Mouse (Mus musculus) macrophage (primary cell): ENCODE measurements around the gene Mei4. TPM values are rescaled to one million over a fixed set of nuclear protein-coding genes. Genes with fewer than 3 reads are reported as not detected.

Experiments used
- H3K27ac ChIP-seq: fragments of 350-480 bp; formaldehyde crosslinking; 2 replicates; pipeline ENCODE4 v1.9.0; 2021
- H3K36me3 ChIP-seq: fragments of 350-480 bp; formaldehyde crosslinking; 2 replicates; pipeline ENCODE4 v1.9.0; 2021; ENCODE audit errors: inconsistent target
- H3K4me3 ChIP-seq: fragments of 350-480 bp; formaldehyde crosslinking; 2 replicates; pipeline ENCODE4 v1.9.0; 2021; ENCODE audit errors: inconsistent target
- H3K79me2 ChIP-seq: fragments of 350-480 bp; formaldehyde crosslinking; 2 replicates; pipeline ENCODE4 v1.9.0; 2021; ENCODE audit errors: inconsistent target
- whole genome bisulfite sequencing: methylation state at CpG from one replicate; pipeline ENCODE4 v1.1.7; 2026; ENCODE audit warnings: inconsistent platforms; ENCODE audit not compliant: missing documents; 5-methylcytosine and 5-hydroxymethylcytosine counted together
- polyA plus RNA-seq: library from polyadenylated mRNA; stranded (reverse); fragments of 250-400 nt; gene quantifications from 3 replicates; pipeline ENCODE4 v1.2.4, GENCODE M21; 2018; ENCODE audit warnings: inconsistent platforms
- total RNA-seq, 78 experiments: library from RNA; depleted of rRNA; stranded (reverse); fragments of 250-400 nt; gene quantifications; 1 replicate in 9 of 78; 2 replicates in 24 of 78; 3 replicates in 43 of 78; 4 replicates in 2 of 78; pipeline ENCODE4 v1.2.4; 2018; ENCODE audit warnings: inconsistent platforms in 56 of 78

Gene Mei4
- not detected for total RNA-seq (2018; cell fraction: chromatin; rRNA removed)
- not detected for total RNA-seq (2018; cell fraction: cytosol; rRNA removed)
- not detected for total RNA-seq (2018; cell fraction: nucleus; rRNA removed)
- polyA plus RNA-seq: not detected in 3 replicates

- 2% methylated on average over 31 of the region's 32 CpGs for WGBS
- Histone ChIP-seq H3K27ac (no peak within 1 kb of the TSS), H3K79me2 (no peaks in the 10 kb centered on the region), H3K4me3 (no peak within 1 kb of the TSS), H3K36me3 (no peaks in the 10 kb centered on the region)
Measured at GRCm38 (mm10) chr9:81863181-81863887, at the start of gene Mei4. Gene Mei4, plus strand, starts transcription at chr9:81863670.

GRCm38 (mm10) chr9:81819715-81820373 lies 43.6 kb upstream of the Mei4 start:
- H3K79me2 ChIP-seq: no peaks in the 10 kb centered on the region
- no peak overlapping the region for H3K27ac ChIP-seq
- H3K36me3 ChIP-seq: no peaks in the 10 kb centered on the region
- H3K4me3 ChIP-seq: no peak overlapping the region
- WGBS: 100% methylated on average over 1 of the region's 1 CpGs

GRCm38 (mm10) chr9:81827560-81827959 lies 35.9 kb upstream of the Mei4 start:
- 85% methylated on average over 2 of the region's 2 CpGs for WGBS

GRCm38 (mm10) chr9:81834056-81834455 lies 29.4 kb upstream of the Mei4 start:
- Histone ChIP-seq H3K4me3 (no peak overlapping the region), H3K27ac (no peak overlapping the region), H3K79me2 (no peaks in the 10 kb centered on the region), H3K36me3 (no peaks in the 10 kb centered on the region)

More at GRCm38 (mm10) chr9:81827560-81827959, 35.9 kb upstream of the Mei4 start:
- Histone ChIP-seq H3K36me3 (no peaks in the 10 kb centered on the region), H3K27ac (no peak overlapping the region), H3K79me2 (no peaks in the 10 kb centered on the region), H3K4me3 (no peak overlapping the region)

GRCm38 (mm10) chr9:81858861-81859260 lies 4.6 kb upstream of the Mei4 start:
- Histone ChIP-seq H3K27ac (no peak overlapping the region), H3K36me3 (no peaks in the 10 kb centered on the region), H3K4me3 (no peak overlapping the region), H3K79me2 (no peaks in the 10 kb centered on the region)
- whole genome bisulfite sequencing: 87% methylated on average over 1 of the region's 1 CpGs

GRCm38 (mm10) chr9:81863888-81864234 lies 391 bp downstream of the Mei4 start:
- 1% methylated on average over 13 of the region's 13 CpGs for WGBS
- no peak overlapping the region for H3K4me3 ChIP-seq
- no peak overlapping the region for H3K27ac ChIP-seq

GRCm38 (mm10) chr9:81866032-81866431 lies 2.6 kb downstream of the Mei4 start:
- H3K36me3 ChIP-seq: no peaks in the 10 kb centered on the region
- H3K79me2 ChIP-seq: no peaks in the 10 kb centered on the region
- 20% methylated on average over 2 of the region's 2 CpGs for WGBS
- H3K4me3 ChIP-seq: no peak overlapping the region
- no peak overlapping the region for H3K27ac ChIP-seq

More at GRCm38 (mm10) chr9:81863888-81864234, 391 bp downstream of the Mei4 start:
- Histone ChIP-seq H3K36me3 (no peaks in the 10 kb centered on the region), H3K79me2 (no peaks in the 10 kb centered on the region)

- WGBS: 100% methylated on average over 1 of the region's 1 CpGs
- Histone ChIP-seq H3K36me3 (no peaks in the 10 kb centered on the region), H3K79me2 (no peaks in the 10 kb centered on the region), H3K27ac (no peak overlapping the region), H3K4me3 (no peak overlapping the region)
Measured at GRCm38 (mm10) chr9:81921456-81921855, 58.0 kb downstream of the Mei4 start.

GRCm38 (mm10) chr9:81924744-81925143 lies 61.3 kb downstream of the Mei4 start:
- Histone ChIP-seq H3K27ac (no peak overlapping the region), H3K79me2 (no peaks in the 10 kb centered on the region)

GRCm38 (mm10) chr9:81940533-81940932 lies 77.1 kb downstream of the Mei4 start:
- H3K4me3 ChIP-seq: no peak overlapping the region
- no peak overlapping the region for H3K27ac ChIP-seq
- no peaks in the 10 kb centered on the region for H3K36me3 ChIP-seq
- no peaks in the 10 kb centered on the region for H3K79me2 ChIP-seq
- WGBS: 96% methylated on average over 4 of the region's 4 CpGs

More at GRCm38 (mm10) chr9:81924744-81925143, 61.3 kb downstream of the Mei4 start:
- H3K36me3 ChIP-seq: no peaks in the 10 kb centered on the region
- H3K4me3 ChIP-seq: no peak overlapping the region

- no peaks in the 10 kb centered on the region for H3K79me2 ChIP-seq
- no peaks in the 10 kb centered on the region for H3K36me3 ChIP-seq
- H3K4me3 ChIP-seq: no peak overlapping the region
- H3K27ac ChIP-seq: no peak overlapping the region
- WGBS: 52% methylated on average over 6 of the region's 6 CpGs
Measured at GRCm38 (mm10) chr9:81945624-81946023, 82.2 kb downstream of the Mei4 start.

GRCm38 (mm10) chr9:81956858-81957257 lies 93.4 kb downstream of the Mei4 start:
- H3K36me3 ChIP-seq: no peaks in the 10 kb centered on the region
- no peaks in the 10 kb centered on the region for H3K79me2 ChIP-seq
- no peak overlapping the region for H3K4me3 ChIP-seq
- H3K27ac ChIP-seq: no peak overlapping the region
- 88% methylated on average over 3 of the region's 3 CpGs for WGBS

- Histone ChIP-seq H3K4me3 (no peak overlapping the region), H3K27ac (no peak overlapping the region), H3K36me3 (no peaks in the 10 kb centered on the region), H3K79me2 (no peaks in the 10 kb centered on the region)
- 88% methylated on average over 2 of the region's 2 CpGs for WGBS
Measured at GRCm38 (mm10) chr9:81957842-81958241, 94.4 kb downstream of the Mei4 start.

GRCm38 (mm10) chr9:81966765-81967164 lies 103.3 kb downstream of the Mei4 start:
- 75% methylated on average over 1 of the region's 1 CpGs for WGBS
- no peak overlapping the region for H3K27ac ChIP-seq
- no peaks in the 10 kb centered on the region for H3K36me3 ChIP-seq
- no peaks in the 10 kb centered on the region for H3K79me2 ChIP-seq
- H3K4me3 ChIP-seq: no peak overlapping the region

- H3K36me3 ChIP-seq: no peaks in the 10 kb centered on the region
- H3K79me2 ChIP-seq: no peaks in the 10 kb centered on the region
- H3K4me3 ChIP-seq: no peak overlapping the region
- WGBS: 63% methylated on average over 2 of the region's 2 CpGs
- H3K27ac ChIP-seq: no peak overlapping the region
Measured at GRCm38 (mm10) chr9:81968935-81969334, 105.5 kb downstream of the Mei4 start.
